Mouse (Mus musculus) heart, embryonic 16.5 days (tissue): ENCODE results near the gene Polrmt. TPM values are rescaled to one million over a fixed set of nuclear protein-coding genes. Genes with fewer than 3 reads are reported as not detected.
A peak's percentile ranks its signal among the peaks of the same experiment; 100 is the strongest.

ENCODE experiments used
- ATAC-seq: fragments of 200-750 bp; cut with Nextera tagmentation; replicated peaks from 2 replicates; pipeline ENCODE4 v1.8.0; 2017; ENCODE audit warnings: moderate number of reproducible peaks; ENCODE audit not compliant: insufficient read depth, low FRiP score; ENCODE audit errors: extremely low read depth
- H3K27ac ChIP-seq: fragments of 300-500 bp; sonication (generic); 2 replicates; pipeline ENCODE4 v1.5.1; 2014; ENCODE audit warnings: mild to moderate bottlenecking, low read length, control low read depth, moderate library complexity
- H3K27me3 ChIP-seq: fragments of 300-500 bp; sonication (generic); 2 replicates; pipeline ENCODE4 v1.6.1; 2014; ENCODE audit warnings: low read length, mixed read lengths; ENCODE audit not compliant: control insufficient read depth, insufficient read depth
- H3K36me3 ChIP-seq: fragments of 300-500 bp; sonication (generic); 2 replicates; pipeline ENCODE4 v1.6.1; 2014; ENCODE audit not compliant: control insufficient read depth, insufficient read depth
- H3K4me1 ChIP-seq: fragments of 300-500 bp; sonication (generic); 2 replicates; pipeline ENCODE4 v1.6.1; 2014; ENCODE audit warnings: low read length, mixed read lengths; ENCODE audit not compliant: control insufficient read depth, insufficient read depth
- H3K4me2 ChIP-seq: fragments of 300-500 bp; sonication (generic); 2 replicates; pipeline ENCODE4 v1.6.1; 2014; ENCODE audit warnings: low read depth, mild to moderate bottlenecking, control low read depth, low read length
- H3K4me3 ChIP-seq: fragments of 300-500 bp; sonication (generic); 2 replicates; pipeline ENCODE4 v1.5.1; 2014; ENCODE audit warnings: mild to moderate bottlenecking, control low read depth, low read length
- H3K9ac ChIP-seq: fragments of 300-500 bp; sonication (generic); 2 replicates; pipeline ENCODE4 v1.6.1; 2014; ENCODE audit warnings: low read length, control low read depth
- H3K9me3 ChIP-seq: fragments of 300-500 bp; sonication (generic); replicated peaks from 2 replicates; pipeline ENCODE4 v1.6.1; 2016; ENCODE audit warnings: low read length; ENCODE audit not compliant: control insufficient read depth
- WGBS: fragments of 180-500 bp; shearing (Covaris S2); extraction: QIAGEN DNeasy Blood & Tissue Kit; methylation state at CpG from one replicate; pipeline ENCODE4 v1.1.7; 2014; 5-methylcytosine and 5-hydroxymethylcytosine counted together
- polyA plus RNA-seq: library from polyadenylated mRNA; unstranded; fragments of >200 nt; fragmentation: Nextera tagmentation; extraction: Ambion mirVana; gene quantifications from 2 replicates; pipeline ENCODE4 v1.2.1, GENCODE M21; 2015

Polrmt gene
- polyA plus RNA-seq = 36.1 and 36.3 TPM in 2 replicates

DNA sequence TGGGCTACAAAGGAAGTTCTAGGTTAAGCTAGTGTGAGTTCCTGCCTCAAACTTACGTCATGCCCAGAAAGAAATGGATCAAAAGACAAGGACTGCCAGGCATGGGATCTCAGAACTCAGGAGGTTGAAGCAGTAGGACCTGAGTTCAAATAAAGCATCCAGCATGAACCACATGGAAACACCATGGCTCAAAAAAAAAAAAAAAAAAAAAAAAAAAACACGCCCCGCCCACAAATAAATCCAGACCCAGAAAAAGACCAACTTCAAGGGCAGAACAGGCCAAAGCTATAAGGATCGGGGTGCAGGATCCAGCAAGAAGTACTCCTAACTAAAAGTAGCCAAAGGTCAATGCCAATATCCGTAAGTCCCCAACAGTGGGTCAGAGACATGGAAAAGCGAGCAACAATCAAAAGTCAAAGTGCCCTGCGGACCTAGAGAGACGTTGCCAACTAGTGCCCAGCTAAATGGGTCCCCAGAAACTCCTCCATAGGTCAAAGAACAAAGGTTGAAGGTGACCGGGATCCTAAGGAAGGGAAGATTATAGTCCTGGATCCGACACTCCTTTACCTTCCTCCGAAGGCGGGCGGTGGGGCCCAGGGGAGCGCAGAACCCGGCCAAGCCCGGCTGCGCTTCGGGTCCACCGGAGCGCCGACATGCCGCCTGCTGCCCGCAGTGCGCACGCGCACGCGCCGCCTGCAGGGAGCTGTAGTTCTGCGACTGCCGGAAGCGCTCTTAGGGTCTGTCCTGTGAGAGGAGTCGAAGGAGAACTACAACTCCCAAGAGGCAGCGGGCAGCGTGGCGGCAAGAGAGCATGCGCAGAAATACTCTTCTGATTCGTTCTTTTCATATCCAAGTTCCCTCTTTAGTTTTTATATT, at the start of gene Polrmt:
Polrmt (minus strand) TSS at position 684 of the 876 bp plus-strand sequence.
- Histone ChIP-seq H3K4me3 (peak within 1 kb of the TSS; percentile 84), H3K9me3 (no peaks in the 10 kb centered on the region), H3K4me1 (peaks cover 10% of the 10 kb centered on the region), H3K36me3 (peaks cover 24% of the 10 kb centered on the region), H3K27me3 (no peaks in the 10 kb centered on the region), H3K4me2 (peak within 1 kb of the TSS; percentile 79), H3K27ac (peak within 1 kb of the TSS; percentile 46; the same call in 1 of the 2 replicates), H3K9ac (peak within 1 kb of the TSS; percentile 87)
- 3% methylated on average over 38 of the region's 38 CpGs for WGBS
- peak; percentile 96 for ATAC-seq

DNA sequence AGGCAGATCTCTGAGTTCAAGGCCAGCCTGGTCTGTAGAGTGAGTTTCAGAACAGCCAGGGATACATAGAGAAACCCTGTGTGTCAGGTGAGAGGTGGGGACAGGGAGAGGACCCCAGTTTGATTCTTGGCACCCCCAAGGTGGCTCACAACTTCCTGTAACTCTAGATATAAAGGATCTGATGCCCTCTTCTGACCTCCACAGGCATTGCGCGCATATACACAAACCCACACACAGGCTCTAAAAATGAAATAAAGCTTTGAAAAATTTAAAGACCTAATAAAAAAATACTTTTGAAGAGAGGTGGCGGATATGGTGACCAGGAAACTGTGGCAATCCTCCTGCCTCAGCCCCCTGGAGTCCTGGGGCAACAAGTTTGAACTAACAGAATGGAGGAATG, 49.5 kb upstream of the Polrmt start:
- no peaks in the 10 kb centered on the region for H3K9me3 ChIP-seq
- 93% methylated on average over 3 of the region's 3 CpGs for WGBS
- no peak overlapping the region for H3K4me3 ChIP-seq
- no peaks in the 10 kb centered on the region for H3K27me3 ChIP-seq
- ATAC-seq = no peak
- H3K9ac ChIP-seq = no peak overlapping the region
- H3K4me2 ChIP-seq = no peak overlapping the region
- peaks cover 14% of the 10 kb centered on the region for H3K4me1 ChIP-seq
- H3K27ac ChIP-seq = no peak overlapping the region
- H3K36me3 ChIP-seq = no peaks in the 10 kb centered on the region

DNA sequence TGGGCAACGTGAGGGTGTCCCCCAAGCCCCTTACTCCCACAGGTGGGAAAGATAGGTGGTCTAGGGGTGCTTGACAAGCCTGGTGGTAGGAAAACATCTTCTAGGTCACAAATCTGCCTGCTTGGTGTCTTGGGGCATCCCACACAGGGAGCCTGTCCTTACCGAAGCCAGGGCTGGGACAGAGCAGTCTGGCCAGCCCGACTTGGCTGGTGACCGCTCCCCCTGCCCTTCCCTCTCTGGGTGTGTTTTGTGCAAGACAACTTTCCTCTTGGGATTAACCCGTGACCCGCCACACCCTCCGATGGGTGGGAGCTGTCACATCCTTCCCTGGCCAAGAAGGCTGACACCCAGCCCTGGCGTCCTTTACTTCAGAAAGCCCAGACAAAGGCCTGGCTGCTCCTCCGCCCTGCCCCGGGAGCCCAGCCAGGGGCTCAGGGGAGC, 48.1 kb upstream of the Polrmt start:
- WGBS = 16% methylated on average over 10 of the region's 10 CpGs
- peak overlapping the region; percentile 92 for H3K9ac ChIP-seq
- H3K27me3 ChIP-seq = 0 out of 2 replicates have a peak, but pooled peaks cover 1% of the 10 kb centered on the region
- ATAC-seq = peak; percentile 49
- H3K27ac ChIP-seq = peak overlapping the region; percentile 84
- H3K4me3 ChIP-seq = peak overlapping the region; percentile 82
- peak overlapping the region; percentile 78 for H3K4me2 ChIP-seq
- no peaks in the 10 kb centered on the region for H3K36me3 ChIP-seq
- H3K9me3 ChIP-seq = no peaks in the 10 kb centered on the region
- H3K4me1 ChIP-seq = peaks cover 14% of the 10 kb centered on the region

DNA sequence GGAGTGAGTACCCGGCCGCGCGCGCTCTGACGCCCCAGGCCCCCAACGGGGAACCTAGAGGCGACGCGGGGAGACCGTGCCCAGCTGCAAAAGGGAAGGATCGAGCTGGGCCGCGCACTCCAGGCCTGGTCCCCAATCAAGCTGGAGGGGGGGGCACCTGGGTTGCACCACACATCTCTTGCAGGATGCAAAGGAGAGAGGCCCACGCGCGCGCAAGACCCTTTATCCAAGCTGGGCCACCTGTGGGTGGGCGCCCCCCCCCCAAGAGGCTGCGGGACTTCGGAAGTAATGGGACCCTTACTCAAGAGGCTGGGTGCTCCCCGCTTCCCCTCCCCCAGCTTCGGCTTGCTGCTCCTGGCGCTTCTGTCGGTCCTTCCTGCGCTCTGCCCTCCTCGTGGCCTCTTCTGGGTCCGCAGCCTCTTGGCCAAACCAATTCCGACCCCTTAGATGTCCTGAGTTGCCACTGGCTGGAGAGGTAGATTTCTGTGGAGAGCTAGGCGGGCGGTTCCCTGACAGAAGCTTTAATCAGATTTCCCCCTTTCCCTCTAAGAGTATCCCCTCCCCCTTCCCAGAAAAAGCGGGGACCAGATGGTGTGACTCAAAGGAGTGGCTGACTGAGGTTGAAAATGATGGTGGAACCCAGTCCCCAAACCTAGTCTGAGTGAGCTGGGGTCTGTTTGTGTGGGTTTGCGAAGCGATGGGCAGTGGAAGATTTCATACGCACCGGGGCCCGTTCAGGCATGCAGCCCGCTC, 47.5 kb upstream of the Polrmt start:
- Histone ChIP-seq H3K4me1 (peaks cover 14% of the 10 kb centered on the region), H3K36me3 (no peaks in the 10 kb centered on the region), H3K27me3 (0 out of 2 replicates have a peak, but pooled peaks cover 2% of the 10 kb centered on the region), H3K27ac (peak overlapping the region; percentile 84), H3K9me3 (no peaks in the 10 kb centered on the region), H3K9ac (peak overlapping the region; percentile 92), H3K4me2 (peak overlapping the region; percentile 78), H3K4me3 (peak overlapping the region; percentile 82)
- ATAC-seq = peak; percentile 28; the same call in 1 of the 2 replicates
- WGBS = 5% methylated on average over 33 of the region's 38 CpGs

DNA sequence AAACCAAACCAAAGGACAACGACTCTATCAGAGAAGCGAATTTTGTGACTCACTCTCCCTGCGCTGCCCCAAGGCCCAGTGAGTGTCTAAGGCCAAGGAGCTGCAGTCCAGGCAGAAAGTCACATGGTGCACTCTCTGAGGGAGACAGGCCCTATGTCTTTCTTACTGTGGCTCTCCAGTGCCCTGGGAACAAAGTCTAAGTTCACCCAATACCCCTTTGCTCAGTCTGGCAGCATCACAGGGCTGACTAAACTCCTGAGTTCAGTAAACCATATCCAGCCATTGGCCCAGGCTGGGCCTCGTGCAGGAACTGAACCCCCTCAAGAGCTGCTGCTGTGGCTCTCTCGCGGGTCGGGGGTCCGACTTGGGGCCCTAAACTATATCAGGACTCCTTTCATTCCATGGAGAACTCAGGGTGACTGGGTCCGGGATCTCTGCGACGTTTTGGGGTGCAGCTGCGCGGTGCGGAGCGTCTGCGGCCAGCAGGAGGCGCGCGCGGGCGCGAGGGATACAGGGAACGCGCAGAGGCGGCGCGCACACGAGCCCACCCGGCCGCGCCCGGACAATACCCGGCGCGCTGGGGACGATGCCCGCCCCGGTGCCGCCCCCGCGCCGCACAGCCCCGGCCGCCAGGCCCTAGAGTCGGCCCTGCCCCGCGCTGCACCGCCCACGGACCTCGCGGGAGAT, 46.8 kb upstream of the Polrmt start, which contains the start of gene Palm:
Palm (plus strand) TSS at position 522 of the 687 bp plus-strand sequence.
- Histone ChIP-seq H3K27me3 (0 out of 2 replicates have a peak, but pooled peaks cover 2% of the 10 kb centered on the region), H3K4me1 (peaks cover 14% of the 10 kb centered on the region), H3K4me3 (peak within 1 kb of the TSS; percentile 82), H3K4me2 (peak within 1 kb of the TSS; percentile 78), H3K36me3 (no peaks in the 10 kb centered on the region), H3K9ac (peak within 1 kb of the TSS; percentile 92), H3K9me3 (no peaks in the 10 kb centered on the region), H3K27ac (peak within 1 kb of the TSS; percentile 84)
- peak; percentile 43 for ATAC-seq
- WGBS = 5% methylated on average over 47 of the region's 51 CpGs

DNA sequence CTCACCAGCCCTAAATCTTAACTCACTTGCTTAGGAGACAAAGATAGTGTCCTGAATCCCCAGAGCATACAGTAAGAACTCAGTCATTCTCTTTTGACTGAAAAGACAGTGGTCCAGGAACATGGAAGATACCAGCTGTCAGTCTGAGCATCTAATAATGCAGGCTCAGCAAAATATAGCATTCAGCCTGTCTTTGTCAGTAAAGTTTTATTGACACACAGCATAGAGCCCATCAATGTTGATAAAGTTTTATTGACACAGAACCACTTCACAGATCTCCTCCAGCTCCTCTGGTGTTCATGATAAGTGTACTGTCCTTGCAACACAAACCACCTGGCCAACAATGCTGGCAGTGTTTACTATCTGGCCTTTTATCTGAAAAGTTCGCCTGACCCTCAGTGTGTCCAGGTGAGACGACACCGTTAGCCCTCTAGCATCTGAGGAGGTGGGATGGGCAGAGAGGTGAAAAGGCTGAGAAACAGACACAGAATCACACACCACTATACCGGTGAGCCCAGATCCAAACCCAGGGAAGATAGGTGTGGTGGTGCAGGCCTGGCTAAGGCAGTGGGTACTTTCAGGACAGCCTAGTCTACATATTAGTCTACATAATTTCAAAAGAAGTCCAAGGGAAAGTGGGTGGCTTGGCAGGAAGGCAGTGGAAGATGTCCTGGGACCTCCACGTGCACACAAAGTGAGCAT, 46.1 kb upstream of the Polrmt start:
- Histone ChIP-seq H3K27me3 (0 out of 2 replicates have a peak, but pooled peaks cover 2% of the 10 kb centered on the region), H3K36me3 (no peaks in the 10 kb centered on the region), H3K9me3 (no peaks in the 10 kb centered on the region), H3K4me3 (no peak overlapping the region), H3K27ac (no peak overlapping the region), H3K4me2 (no peak overlapping the region), H3K9ac (no peak overlapping the region; the same call in 1 of the 2 replicates), H3K4me1 (peaks cover 14% of the 10 kb centered on the region)
- ATAC-seq = no peak
- 69% methylated on average over 5 of the region's 5 CpGs for WGBS

DNA sequence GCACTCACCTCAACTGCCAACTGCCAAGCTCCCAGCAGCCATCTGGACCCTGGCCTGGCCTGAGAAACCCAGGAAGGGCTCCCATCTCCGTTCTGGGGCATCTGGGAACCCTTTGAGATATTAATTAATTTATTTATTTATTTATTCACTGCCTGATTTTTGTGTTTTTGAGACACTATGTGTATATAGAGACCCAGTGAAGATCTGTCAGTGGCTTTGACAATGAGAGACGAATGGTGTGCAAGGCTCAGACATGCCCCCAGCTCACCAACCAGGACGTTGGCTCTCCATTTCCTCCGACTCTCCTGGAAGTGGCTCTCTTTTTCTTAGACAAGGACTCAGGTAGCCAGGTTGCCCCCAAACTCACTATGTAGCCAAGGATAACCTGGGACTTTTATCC, 44.5 kb upstream of the Polrmt start, which contains the start of gene Prss57:
Prss57 (minus strand) TSS at position 101 of the 400 bp plus-strand sequence.
- no peak for ATAC-seq
- H3K27ac ChIP-seq = no peak within 1 kb of the TSS
- no peaks in the 10 kb centered on the region for H3K36me3 ChIP-seq
- H3K4me1 ChIP-seq = peaks cover 11% of the 10 kb centered on the region
- H3K4me2 ChIP-seq = no peak within 1 kb of the TSS
- 76% methylated on average over 4 of the region's 4 CpGs for WGBS
- 0 out of 2 replicates have a peak, but pooled peaks cover 2% of the 10 kb centered on the region for H3K27me3 ChIP-seq
- no peaks in the 10 kb centered on the region for H3K9me3 ChIP-seq
- H3K9ac ChIP-seq = no peak within 1 kb of the TSS
- no peak within 1 kb of the TSS for H3K4me3 ChIP-seq

DNA sequence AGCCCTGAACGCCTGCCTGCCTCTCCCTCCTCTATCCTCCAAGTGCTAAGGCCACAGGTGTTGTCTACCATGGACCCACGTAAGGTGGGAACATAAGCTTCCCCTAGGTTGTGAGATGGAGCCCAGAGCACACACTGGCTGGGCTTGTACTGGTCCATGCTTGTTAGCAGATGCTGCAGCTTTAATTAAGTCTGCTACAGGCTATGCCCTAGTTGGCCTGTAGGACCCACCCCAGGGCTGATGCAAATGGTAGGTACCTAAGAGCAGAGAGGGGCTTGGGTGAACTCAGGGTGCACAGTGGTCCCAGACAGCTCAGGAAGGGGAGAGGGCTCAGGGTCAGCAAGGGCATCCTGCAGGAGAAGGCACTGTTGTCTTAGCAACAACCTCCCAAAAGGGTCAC, 43.2 kb upstream of the Polrmt start:
- Histone ChIP-seq H3K9ac (no peak overlapping the region), H3K36me3 (no peaks in the 10 kb centered on the region), H3K4me3 (no peak overlapping the region), H3K9me3 (no peaks in the 10 kb centered on the region), H3K27me3 (peaks cover 3% of the 10 kb centered on the region; the same call in 1 of the 2 replicates), H3K4me1 (peaks cover 8% of the 10 kb centered on the region; the same call in 1 of the 2 replicates), H3K4me2 (no peak overlapping the region), H3K27ac (no peak overlapping the region; the same call in 1 of the 2 replicates)
- WGBS = 36% methylated on average over 2 of the region's 2 CpGs
- ATAC-seq = no peak
